Mouse (Mus musculus) spleen, adult 2 months (tissue): ENCODE results near the gene Zfp318.

Experiments
- CTCF ChIP-seq: fragments of 200-500 bp; IDR thresholded peaks from 2 replicates; pipeline ENCODE4 v1.5.1; 2011; ENCODE audit warnings: mild to moderate bottlenecking, inconsistent platforms; ENCODE audit not compliant: insufficient read depth, insufficient read length, insufficient replicate concordance; ENCODE audit errors: extremely low read depth
- POLR2A ChIP-seq: fragments of 200-500 bp; IDR thresholded peaks from 2 replicates; pipeline ENCODE4 v1.6.1; 2011; ENCODE audit warnings: low read depth, low read length, inconsistent platforms

DNA sequence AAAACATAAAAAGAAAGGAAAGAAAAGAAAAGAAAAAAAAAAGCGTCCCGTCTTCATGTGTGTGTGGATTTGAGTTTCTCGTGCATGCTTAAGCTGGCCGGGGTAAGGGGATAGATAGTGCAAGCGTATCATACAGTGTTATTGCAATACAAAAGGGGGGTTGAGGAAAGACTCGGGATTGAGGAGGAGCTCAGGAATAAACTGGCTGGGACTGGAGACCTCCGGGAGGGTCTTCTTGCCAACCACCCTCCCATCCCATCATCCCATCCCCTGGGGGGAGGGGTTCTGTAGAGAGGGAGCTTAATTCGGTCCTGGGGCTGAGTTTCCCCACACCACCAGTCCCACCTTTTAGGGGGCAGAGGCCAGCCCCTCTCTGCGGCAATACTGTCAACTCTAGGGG lies 71.0 kb downstream of the Zfp318 start:
- TF ChIP-seq CTCF, result no peak
- no peak for TF ChIP-seq POLR2A
